Mouse (Mus musculus) adrenal gland, postnatal 36 days (tissue): ENCODE results near the gene Tex44. TPM values are rescaled to one million over a fixed set of nuclear protein-coding genes. Genes with fewer than 3 reads are reported as not detected.
A peak's percentile ranks its signal among the peaks of the same experiment; 100 is the strongest.

Experiments
- DNase-seq, 2 experiments: peaks; one replicate each; pipeline ENCODE4 v3.0.0; 2021; ENCODE audit warnings: mixed read lengths in 1 of 2
- total RNA-seq, 2 experiments: library from RNA; stranded (reverse); gene quantifications; 2 replicates each; pipeline ENCODE4 v1.2.3; 2021

The Tex44 gene
- total RNA-seq, 2 experiments from 2014 or later, result not detected

- no peak for DNase-seq
These were observed 2.2 kb upstream of the Tex44 start for GRCm38 (mm10) chr1:86423879-86424278.

- no peak for DNase-seq
These were observed 1.8 kb upstream of the Tex44 start for GRCm38 (mm10) chr1:86424336-86424735.

GRCm38 (mm10) chr1:86424835-86425547 is 1.1 kb upstream of the Tex44 start:
- DNase-seq, result no peak

GRCm38 (mm10) chr1:86430056-86430455 is 3.9 kb downstream of the Tex44 start:
- DNase-seq, result peak; percentile 70 to 77

GRCm38 (mm10) chr1:86432778-86433177 is 6.6 kb downstream of the Tex44 start:
- no peak for DNase-seq

GRCm38 (mm10) chr1:86433359-86433758 is 7.2 kb downstream of the Tex44 start:
- no peak for DNase-seq

GRCm38 (mm10) chr1:86434001-86434400 is 7.9 kb downstream of the Tex44 start:
- DNase-seq, result peak; percentile 63 to 76

GRCm38 (mm10) chr1:86434439-86435201 is 8.5 kb downstream of the Tex44 start:
- peak; percentile 99 for DNase-seq

- peak; percentile 27 to 59 for DNase-seq
These were observed 9.2 kb downstream of the Tex44 start for GRCm38 (mm10) chr1:86435302-86435821.

- no peak for DNase-seq
These were observed 11.3 kb downstream of the Tex44 start for GRCm38 (mm10) chr1:86437219-86438013.

GRCm38 (mm10) chr1:86438014-86438319 is 11.8 kb downstream of the Tex44 start:
- no peak for DNase-seq

GRCm38 (mm10) chr1:86438501-86438900 is 12.4 kb downstream of the Tex44 start:
- no peak for DNase-seq

GRCm38 (mm10) chr1:86439487-86440170 is 13.5 kb downstream of the Tex44 start:
- peak; percentile 69 to 75 for DNase-seq

- peak; percentile 93 to 94 for DNase-seq
These were observed 14.2 kb downstream of the Tex44 start for GRCm38 (mm10) chr1:86440171-86440886.

- peak; percentile 43 to 66 for DNase-seq
These were observed 15.0 kb downstream of the Tex44 start for GRCm38 (mm10) chr1:86440887-86441723.

GRCm38 (mm10) chr1:86441724-86441979 is 15.5 kb downstream of the Tex44 start:
- DNase-seq, result no peak

- peak; percentile 93 to 95 for DNase-seq
These were observed 16.1 kb downstream of the Tex44 start for GRCm38 (mm10) chr1:86441980-86442831.

- no peak for DNase-seq
These were observed 16.7 kb downstream of the Tex44 start for GRCm38 (mm10) chr1:86442832-86443231.

GRCm38 (mm10) chr1:86443386-86444172 is 17.4 kb downstream of the Tex44 start:
- DNase-seq, result peak; percentile 25 to 46
